Mouse (Mus musculus) neural tube, embryonic 15.5 days (tissue): ENCODE data around the gene Gfm1. TPM values are rescaled to one million over a fixed set of nuclear protein-coding genes. Genes with fewer than 3 reads are reported as not detected.

Experiments used
- polyA plus RNA-seq: library from polyadenylated mRNA; unstranded; fragments of >200 nt; fragmentation: Nextera tagmentation; extraction: Ambion mirVana; gene quantifications from 2 replicates; pipeline ENCODE4 v1.2.1, GENCODE M21; 2015

Gene Gfm1
- polyA plus RNA-seq, 1 experiment from 2014 or later = 31.2 TPM

Other genes starting within 250 kb of the Gfm1 start
- gene Mlf1, start 56.0 kb upstream of the Gfm1 start, polyA plus RNA-seq = 17.3 and 17.9 TPM in 2 replicates
- not detected in 2 replicates for gene Gm17402, start 54.9 kb upstream of the Gfm1 start, polyA plus RNA-seq
- 191 and 236 TPM in 2 replicates for gene Lxn, start 33.8 kb downstream of the Gfm1 start, polyA plus RNA-seq
- gene Rarres1, start 85.4 kb downstream of the Gfm1 start, polyA plus RNA-seq = 3.3 and 3.9 TPM in 2 replicates
- gene Mfsd1, start 152.6 kb downstream of the Gfm1 start, polyA plus RNA-seq = 29.4 and 33.8 TPM in 2 replicates